Mouse (Mus musculus): ENCODE measurements around the gene Mbd4.
"Not testable (repeated sequence)": the region's sequence is repeated elsewhere in the genome, so short reads cannot be mapped to it uniquely, and the experiment has no call there.

The Mbd4 gene

DNA sequence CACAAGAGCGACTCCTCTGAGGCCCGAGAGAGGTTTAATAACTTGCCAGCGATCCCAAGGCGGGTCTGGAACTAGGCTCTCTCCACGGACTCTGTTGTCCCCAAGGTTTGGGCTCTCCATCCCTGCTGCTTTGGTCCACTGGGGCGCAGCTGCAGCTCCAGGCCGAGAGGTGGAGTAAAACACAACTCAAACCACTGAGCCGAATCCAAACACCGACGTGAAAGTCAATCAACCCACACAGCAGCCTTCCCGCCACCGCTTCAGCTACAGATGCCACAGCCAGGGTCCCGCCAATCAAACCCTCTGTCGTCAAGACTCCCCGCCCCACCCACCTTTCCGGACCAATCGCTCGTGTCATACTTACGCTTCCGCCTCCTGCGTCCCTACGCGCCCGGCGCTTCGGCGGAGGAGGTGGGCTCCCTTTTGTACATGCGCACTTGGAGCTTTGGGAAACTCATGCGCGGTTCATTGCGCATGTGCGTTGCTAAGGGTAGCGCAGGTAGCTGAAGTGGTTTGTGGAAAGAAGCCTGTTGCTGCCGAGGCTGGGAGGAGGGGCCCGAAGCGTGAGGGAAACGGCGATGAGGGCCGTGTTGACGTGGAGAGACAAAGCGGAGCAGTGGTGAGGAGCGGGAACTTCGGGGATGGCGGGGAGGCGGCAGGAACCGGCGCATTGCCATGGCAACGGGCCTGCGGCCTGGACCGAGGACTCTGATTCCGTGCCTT lies at the start of gene Mbd4, which contains the start of gene Ift122:
TSS of gene Mbd4 (minus strand) at position 281 of the 723 bp plus-strand sequence.
TSS of gene Ift122 (plus strand) at position 380 of the 723 bp plus-strand sequence.
- peak; percentile 99 for DNase-seq (ENCODE audit: low read depth, low spot score)

DNA sequence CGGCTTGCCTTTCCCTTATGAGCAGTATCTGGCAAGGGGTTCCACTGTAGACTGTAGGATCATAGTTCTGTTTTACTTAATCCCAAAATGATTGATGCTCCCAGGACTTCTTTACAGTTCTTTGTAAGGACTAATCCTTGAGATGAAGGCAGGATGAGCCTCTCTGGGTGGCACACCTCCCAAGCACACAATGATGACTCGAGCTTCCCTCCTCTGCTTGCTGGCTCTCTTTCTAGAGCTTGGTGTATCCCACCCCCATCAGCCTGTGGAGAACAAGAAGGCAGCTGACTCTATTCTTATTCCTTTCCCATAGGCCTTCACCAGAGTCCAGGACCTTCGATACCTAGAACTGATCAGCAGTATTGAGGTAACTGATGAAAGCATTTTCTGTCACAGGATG lies 49.4 kb upstream of the Mbd4 start:
- no peak for DNase-seq (ENCODE audit: low read depth, low spot score)

DNA sequence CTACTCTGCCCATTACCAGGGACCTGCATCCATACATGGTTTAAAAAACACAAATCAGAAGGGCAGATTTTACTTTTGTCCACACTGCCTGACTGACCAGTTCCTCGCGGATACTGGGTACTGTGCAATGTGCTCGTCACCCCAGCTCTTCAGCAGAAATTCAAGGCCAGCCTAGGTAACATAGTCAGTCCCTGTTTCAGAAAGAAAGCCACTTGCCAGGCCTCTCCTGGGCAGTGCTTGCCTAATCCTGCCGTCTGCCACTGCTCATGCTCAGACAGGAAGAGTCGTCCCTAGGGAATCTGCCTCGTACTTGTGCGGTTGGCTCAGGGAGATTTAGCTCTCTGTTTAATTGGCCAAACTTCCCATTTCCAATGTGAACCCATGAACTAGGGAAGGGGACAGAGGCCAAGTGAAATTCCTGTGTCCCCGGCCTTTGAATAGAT lies 48.3 kb upstream of the Mbd4 start:
- DNase-seq (ENCODE audit: low read depth, low spot score): no peak

DNA sequence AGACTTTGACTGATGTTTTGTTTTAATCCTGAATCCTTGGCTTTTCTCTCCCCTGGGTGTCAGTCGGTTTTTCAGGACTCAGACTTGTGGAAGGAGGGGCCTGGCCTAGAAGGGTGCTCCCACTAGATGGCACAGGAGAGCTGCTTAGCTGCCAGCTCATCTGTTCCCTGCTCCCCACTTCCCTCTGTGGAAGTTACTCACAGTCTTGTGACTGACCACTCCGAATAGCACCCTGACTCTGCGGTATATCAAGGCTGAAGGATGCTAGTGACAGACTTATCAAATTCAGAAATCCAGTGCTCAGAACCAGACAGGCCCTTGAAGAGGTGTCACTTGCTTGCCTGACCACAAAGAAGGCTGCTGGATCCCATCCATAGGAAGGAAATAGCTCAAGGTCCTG lies 47.9 kb upstream of the Mbd4 start:
- DNase-seq (ENCODE audit: low read depth, low spot score): no peak

DNA sequence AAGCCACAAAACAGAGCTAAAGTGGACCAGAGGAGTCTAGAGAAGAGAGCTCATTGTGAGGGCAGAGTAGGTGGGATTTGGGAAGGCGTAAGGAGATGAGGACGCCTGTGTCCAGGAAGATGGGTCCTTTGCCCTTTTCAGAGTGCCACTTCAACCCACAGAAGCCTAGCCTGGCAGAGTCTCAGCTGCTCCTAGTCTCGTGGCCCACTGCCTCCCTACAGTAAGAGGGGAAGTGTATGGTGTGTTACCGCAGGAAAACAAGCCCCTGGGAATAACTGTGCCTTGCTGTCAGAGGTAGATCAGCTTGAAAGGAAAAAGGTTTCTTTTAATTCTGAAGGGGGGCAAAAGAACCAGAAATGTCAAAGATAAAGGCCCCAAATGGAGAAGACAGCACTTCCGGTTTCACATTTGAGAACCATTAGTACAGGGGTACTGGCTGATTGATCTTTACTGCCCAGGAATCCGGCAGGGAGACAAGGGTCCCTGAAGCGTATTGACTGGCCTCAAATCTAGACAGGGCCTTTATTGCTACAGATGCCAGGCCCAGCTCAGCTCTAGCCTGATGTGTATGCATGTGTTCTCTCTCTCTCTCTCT lies 44.9 kb upstream of the Mbd4 start:
- DNase-seq (ENCODE audit: low read depth, low spot score): no peak

DNA sequence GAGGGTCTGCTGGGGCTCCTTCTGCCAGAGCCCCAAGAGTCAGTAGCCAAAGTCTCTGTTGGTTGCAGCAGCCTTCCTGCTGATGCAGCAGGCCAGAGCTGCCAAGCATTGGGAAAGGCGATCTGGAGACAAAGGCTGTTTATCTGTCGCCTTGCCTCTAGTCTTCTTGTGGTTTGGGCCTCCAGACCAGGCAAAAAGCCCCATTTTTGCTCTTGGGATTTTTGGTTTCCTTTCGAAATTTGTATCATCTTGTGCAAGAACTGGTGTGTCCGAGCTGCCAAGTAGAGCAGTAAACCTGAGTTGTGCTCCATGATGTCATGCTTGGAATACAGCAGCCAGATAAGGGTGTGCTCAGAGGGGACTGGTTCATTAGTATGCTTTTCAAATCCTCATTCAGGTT lies 43.9 kb upstream of the Mbd4 start:
- DNase-seq (ENCODE audit: low read depth, low spot score): no peak

DNA sequence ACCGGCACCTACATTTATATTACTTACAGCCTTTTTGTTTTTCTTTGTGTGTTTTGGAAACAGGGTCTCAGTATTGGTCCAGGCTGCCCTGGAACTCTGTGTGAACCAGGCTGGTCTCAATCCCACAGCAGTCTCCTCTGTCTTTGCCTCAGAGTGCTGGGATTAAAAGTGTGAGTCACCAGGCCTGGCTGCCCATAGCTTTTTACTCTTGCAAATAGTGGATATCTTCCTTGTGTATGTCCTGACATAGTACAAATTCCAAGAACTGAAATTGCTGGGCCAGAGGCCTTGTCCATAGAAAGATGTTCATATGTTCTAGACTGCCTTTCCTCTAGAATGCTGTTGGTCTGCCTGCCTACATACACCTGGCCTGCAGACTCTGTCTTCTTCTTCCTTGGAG lies 43.2 kb upstream of the Mbd4 start:
- DNase-seq (ENCODE audit: low read depth, low spot score): no peak

DNA sequence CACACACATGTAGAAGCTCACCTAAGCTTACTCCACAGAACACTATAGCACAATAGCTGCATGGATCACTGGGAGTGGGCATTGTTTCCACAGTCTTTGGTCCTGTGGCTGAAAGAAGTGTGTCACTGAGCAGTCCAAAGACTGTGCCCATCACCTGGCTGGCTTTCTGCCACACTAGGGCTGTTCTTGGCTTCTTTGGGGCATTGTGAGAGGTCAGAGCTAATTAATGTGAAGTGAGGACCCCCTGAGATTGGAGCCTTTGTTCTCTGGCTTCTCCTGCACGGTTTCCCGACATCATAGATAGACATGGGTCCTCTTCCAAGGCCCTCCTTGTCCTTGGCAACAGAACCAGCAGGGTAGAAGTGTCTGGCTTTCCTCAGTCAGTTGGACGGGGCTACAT lies 39.2 kb upstream of the Mbd4 start:
- no peak for DNase-seq (ENCODE audit: low read depth, low spot score)

DNA sequence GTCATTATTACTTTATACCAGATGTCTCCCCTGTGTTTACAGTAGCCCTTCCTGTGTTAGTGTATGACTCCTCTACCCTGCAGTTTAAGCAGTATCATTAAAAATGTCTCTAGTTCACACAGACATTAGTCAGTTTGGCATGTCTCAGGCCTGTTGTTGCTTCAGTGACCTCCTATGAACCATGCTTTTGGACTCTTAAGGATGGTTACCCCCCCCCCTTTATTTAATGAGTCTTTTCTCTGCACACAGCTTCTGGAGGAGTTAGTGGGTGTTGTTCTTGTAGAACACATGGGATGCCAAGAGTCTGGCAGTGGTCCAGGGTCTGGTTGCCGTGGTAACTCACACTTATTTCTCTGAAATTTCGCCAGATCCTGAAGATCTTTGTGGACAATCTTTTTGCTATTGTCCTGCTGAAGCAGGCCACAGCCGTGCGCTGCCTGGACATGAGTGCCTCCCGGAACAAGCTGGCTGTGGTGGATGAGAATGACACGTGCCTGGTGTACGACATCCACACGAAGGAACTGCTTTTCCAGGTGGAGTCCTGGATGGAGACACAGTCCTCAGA lies 38.4 kb upstream of the Mbd4 start:
- DNase-seq (ENCODE audit: low read depth, low spot score): peak; percentile 58

DNA sequence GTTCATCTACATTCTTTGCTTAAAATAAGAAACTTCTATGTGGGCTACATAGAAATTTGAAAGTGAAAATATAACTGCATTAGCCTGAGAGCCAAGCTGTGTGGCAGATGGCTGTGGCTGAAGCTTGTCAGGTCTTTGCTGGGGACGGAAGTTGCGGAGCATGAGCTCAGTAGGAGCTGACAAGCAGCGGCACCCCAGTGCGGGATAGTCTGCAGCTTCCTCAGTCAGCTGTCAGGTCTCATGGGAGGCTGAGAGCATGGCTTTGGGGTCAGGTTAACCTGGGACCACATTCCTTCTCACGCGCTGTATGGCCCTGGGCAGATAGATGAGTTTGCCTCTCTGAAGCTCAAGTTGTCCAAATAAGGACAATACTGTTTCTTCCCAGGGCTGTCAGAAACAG lies 37.9 kb upstream of the Mbd4 start:
- no peak for DNase-seq (ENCODE audit: low read depth, low spot score)

DNA sequence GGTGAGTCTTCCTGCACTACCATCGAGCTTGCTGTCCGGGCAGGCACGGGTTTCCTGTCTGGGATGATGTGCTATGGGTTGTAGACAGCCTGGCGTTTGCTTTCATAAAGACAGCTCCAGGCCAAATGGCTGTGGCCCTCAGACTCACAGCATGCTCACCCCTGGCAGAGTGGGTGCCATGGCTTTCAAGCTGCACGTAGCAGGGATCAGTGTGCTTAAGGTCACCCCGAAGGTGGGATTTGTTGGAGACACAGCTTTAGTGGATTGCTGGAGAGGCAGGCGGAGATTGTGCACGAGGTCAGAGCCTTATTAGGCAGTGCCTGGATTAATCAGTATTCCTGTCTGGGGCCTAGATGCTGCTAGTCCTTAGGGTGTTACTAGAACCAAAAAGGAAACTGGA lies 37.4 kb upstream of the Mbd4 start:
- no peak for DNase-seq (ENCODE audit: low read depth, low spot score)

DNA sequence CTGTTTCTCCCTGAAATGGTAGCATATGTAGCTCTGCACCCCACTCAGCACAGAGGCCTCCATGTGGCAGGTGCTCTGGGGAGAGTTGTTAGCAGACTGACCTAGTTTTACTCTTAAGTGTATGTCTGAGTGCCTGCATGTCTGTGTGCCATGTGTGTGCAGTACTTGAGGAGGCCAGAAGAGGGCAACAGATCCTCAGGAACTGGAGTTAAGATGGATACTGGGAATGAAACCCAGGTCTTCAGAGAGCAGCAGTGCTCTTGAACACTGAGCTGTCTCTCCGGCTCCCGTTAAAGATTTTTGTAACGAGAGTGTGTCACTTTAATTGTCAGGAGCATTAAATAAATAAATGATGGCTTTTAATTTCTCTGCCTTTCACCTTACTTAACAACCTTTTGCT lies 35.1 kb upstream of the Mbd4 start:
- DNase-seq (ENCODE audit: low read depth, low spot score): no peak

DNA sequence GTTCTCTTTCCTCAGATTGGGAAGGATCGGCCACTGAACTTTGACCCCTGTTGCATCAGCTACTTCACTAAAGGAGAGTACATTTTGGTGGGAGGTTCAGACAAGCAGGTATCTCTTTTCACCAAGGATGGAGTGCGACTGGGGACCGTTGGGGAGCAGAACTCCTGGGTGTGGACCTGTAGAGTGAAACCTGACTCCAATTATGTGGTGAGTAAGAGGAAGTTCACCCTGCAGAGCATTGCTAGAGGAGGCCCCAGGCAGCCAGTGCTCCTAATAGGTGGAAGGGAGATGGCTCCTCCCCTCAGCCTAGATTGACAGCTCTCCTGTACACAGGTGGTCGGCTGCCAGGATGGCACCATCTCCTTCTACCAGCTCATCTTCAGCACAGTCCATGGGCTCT lies 33.7 kb upstream of the Mbd4 start:
- no peak for DNase-seq (ENCODE audit: low read depth, low spot score)

DNA sequence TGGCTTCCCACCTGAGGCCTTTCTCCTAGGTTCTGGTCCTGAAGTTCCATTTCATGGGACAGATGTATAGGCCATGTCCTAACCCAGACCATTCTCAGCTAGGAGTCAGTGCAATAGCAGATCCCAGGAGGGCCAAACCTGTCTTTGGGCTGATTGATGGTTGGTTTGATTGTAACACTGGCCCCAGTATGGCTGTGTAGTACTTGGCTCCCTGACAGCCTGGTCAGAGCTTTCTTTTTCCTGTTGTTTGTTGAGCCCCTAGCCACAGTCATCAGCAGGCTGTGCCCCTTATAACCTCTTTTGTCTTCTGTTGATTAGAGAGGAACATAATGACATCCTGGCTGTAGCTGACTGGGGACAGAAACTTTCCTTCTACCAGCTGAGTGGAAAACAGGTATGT lies 30.8 kb upstream of the Mbd4 start:
- no peak for DNase-seq (ENCODE audit: low read depth, low spot score)

DNA sequence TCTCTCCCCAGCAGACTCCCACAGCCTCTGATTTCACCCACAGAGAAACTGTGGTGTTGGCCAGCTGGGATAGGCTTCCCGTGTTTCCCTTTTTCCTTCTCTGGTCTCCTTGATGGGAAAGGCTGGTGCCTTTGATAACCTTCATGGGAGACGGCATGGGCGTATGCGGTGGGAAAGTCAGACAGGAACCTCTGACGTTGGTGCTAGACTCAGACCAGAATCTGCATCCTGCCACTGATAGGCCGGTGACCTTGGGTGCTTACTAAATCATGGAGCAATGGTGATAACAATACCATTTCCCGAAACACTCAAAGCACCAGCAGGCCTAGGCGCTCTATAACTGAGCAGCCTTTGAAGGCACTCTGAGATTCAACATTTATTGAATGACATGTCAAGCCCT lies 27.6 kb upstream of the Mbd4 start:
- DNase-seq (ENCODE audit: low read depth, low spot score): no peak

DNA sequence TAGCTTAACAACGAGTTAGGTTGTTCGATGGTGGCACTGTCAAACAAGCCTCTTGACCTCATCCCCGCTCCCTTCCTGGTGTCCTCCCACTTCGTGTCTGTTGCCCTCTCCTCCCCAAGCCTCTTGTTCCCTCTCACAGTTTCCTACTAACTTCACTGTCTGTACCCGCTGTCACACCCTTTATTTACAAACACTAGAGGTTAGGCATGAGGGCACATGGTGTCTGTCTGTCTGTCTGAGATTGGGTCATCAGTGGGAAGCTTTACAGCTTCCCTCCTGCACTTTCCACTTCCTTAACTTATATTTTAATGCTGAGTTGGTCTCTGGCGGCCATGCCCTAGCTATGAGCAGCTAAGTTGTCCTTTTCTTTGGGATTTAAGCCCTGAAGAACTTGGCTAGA lies 26.6 kb upstream of the Mbd4 start:
- DNase-seq (ENCODE audit: low read depth, low spot score): no peak

DNA sequence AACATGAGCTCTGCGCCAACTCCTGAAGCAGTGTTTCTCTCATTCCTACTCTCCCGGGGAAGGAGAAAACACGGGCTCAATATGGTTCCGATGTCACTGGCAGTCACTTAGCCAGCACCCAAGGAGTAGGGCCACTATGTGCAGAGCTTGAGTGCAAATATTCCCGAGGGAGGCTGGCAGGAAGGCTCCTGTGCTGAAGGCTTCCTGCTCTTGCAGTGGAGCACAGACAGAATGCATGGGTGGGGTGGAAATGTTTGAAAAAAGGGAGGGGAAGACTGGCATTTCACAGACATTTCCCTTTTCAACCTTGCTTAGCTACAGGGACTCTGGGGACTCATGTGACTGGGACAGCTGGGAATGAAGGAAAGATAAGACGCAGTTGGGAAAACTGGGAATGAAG lies 25.5 kb upstream of the Mbd4 start:
- DNase-seq (ENCODE audit: low read depth, low spot score): no peak

DNA sequence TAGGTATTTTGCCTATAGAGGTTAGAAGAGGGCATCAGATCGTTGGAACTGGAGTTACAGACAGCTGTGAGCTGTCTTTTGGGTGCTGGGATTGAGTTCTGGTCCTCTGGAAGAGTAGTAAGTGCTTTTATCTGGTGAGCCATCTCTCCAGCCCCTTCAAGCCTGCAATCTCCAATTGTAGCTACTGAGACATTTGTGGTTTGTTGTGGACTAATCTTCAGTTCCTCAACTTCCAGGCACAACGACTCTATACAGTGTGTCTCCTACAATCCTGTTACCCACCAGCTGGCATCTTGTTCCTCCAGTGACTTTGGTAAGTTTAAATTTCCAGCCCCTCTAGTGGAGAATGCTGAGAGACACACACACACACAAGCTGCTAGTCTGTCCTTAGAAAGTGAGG lies 24.1 kb upstream of the Mbd4 start:
- no peak for DNase-seq (ENCODE audit: low read depth, low spot score)

DNA sequence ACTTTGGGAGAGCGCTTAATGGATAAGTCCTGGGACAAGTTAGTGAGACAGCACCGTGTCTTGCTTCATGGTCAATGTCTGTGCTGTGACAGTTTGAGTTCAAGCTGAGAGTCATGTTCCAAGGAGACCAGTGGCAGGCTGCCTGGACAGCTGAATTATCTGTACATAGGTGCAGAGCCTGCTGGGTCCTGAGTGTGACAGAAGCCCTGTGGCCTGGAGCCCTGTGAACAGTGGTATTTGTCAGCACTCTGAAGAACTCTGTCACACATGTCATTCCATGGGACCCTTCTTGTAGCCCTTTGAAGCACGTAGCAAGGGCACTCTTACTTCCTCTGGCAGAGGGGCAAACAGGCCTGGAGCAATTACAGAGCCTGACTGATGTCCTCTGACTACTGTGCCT lies 18.1 kb upstream of the Mbd4 start:
- not testable (repeated sequence) for DNase-seq (ENCODE audit: low read depth, low spot score)

DNA sequence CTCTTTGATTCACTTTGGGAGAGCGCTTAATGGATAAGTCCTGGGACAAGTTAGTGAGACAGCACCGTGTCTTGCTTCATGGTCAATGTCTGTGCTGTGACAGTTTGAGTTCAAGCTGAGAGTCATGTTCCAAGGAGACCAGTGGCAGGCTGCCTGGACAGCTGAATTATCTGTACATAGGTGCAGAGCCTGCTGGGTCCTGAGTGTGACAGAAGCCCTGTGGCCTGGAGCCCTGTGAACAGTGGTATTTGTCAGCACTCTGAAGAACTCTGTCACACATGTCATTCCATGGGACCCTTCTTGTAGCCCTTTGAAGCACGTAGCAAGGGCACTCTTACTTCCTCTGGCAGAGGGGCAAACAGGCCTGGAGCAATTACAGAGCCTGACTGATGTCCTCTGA lies 14.0 kb upstream of the Mbd4 start:
- DNase-seq (ENCODE audit: low read depth, low spot score): not testable (repeated sequence)

DNA sequence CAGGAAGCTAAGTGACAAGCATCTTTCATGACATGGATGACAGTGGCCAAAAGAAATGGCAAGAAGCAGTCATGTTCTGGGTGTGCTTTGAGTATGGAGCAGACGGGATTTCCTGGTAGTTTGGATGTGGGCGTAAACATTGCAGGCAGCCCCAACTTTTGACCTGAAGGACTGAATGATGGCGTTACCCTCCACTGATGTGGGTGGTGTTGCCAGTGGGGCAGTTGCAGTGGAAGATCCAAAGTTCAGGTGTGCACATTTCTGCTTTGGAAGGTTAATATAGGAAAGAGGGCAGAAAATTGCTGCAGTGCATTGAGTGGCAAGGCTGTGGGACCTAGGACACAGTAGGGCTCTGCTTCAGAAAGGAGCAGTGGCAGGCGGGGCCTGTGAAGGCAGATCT lies 12.1 kb upstream of the Mbd4 start:
- DNase-seq (ENCODE audit: low read depth, low spot score): no peak

DNA sequence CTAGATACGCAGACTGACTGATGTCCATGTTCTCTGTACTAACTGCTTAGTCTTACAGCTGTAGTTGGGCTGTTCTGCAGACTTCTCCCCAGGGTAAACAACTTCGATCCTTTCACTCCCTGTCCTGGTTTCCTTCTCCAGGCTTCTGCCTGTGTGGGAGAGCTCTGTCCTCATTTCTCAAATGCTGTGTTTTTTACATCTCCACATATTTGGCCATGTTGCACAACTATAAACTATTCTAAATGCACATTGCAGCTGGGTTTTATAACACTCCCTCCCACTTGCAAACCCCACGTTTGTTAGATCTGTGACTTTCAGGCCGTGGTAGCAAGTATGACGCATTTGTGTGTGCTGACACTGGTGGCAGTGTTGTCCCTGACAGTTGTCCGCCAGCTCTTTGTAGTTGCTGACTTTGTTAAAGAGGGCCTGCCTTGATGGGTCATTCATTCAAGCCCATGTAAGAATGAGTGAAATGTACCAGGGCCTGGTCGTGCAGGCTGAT lies 10.2 kb upstream of the Mbd4 start:
- DNase-seq (ENCODE audit: low read depth, low spot score): no peak

DNA sequence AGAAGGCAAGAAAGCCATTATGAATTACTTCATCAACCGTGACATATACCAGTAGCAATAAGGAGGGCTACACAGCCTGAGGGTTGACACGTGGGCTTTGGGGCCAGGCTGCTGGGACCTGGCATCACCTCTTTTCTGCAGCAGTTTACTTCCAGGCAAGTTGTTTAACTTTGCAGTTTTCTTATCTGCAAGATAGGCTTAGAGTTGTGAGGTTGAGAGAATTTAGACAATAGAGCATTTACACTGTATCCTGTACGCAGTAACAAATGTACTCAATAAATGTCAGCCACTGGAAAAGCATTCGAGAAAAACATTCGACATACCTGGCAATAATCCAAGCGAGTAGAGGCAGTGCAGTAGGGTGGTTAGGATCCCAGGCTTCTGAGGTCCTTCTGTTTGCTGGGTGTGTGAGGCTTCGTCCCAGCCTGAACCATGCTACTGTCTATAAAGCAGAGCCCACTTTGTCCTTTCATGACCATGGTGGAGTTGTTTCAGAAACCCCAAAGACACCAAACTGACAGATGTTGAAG lies 6.9 kb upstream of the Mbd4 start:
- no peak for DNase-seq (ENCODE audit: low read depth, low spot score)
